ENCODE assay signal across 8 mouse cellular contexts in the genomic region with DNA sequence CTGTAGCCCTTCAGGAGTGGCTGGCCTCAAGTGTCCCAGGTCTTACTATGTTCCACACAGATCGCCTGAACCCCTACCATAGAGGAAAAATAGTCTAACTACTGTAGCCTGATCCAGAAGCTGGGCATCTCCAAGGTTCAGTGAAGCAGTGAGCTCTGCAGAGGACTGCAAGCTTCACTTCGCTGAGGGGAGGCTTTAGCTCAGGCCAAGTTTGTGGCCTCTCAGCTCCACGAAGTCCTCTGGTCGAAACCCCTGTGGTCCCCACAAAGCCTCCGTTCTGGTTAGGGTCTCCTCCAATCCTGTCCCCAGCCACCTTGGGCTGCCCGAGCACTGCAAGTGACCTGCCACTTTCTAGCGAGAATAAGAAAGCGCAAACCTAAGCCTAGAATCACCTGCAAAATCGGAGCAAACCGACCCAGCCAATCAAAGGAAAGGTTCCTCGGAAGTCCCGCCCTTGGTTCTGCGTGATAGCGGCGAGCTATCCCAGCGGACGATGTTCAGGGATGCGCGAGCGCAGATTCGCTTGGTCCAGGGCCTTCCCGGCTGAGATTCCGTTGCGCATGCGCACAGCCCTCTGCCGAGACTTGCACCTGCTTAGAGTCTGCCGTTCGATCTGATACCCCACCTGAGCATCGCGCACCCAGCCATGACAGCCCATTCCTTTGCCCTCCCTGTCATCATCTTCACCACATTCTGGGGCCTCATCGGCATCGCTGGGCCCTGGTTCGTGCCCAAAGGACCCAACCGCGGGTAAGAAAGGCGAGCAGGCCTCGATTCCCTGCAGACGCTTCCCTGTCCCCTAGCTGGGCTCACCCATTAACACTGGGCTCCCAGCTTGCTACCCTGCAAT. TPM values are rescaled to one million over a fixed set of nuclear protein-coding genes. Genes with fewer than 3 reads are reported as not detected.
DNase-seq lines count a peak whose midpoint lies in the region; ATAC-seq lines count a peak whose summit lies in the region.

Gene Atp6v0e2 (plus strand): TSS at position 511 of the 850 bp plus-strand sequence.

- no peaks in the 10 kb centered on the region for H3K27me3 ChIP-seq in embryonic facial prominence, embryonic 11.5 days (ENCODE audit: control insufficient read depth, insufficient read depth, low read length)
- no peaks in the 10 kb centered on the region for H3K27me3 ChIP-seq in midbrain, embryonic 10.5 days (ENCODE audit: low read depth, poor library complexity, severe bottlenecking)

- WGBS in embryonic facial prominence, embryonic 11.5 days: 4% methylated on average over 38 of the region's 38 CpGs
- 4% methylated on average over 38 of the region's 38 CpGs for WGBS in midbrain, embryonic 10.5 days

- no peaks in the 10 kb centered on the region for H3K9me3 ChIP-seq in embryonic facial prominence, embryonic 11.5 days (replicated peaks; ENCODE audit: control insufficient read depth, low read length)
- H3K9me3 ChIP-seq in midbrain, embryonic 10.5 days (replicated peaks): no peaks in the 10 kb centered on the region

- H3K4me3 ChIP-seq in embryonic facial prominence, embryonic 11.5 days (ENCODE audit: low read depth, low read length): peak within 1 kb of the TSS; percentile 37
- peak within 1 kb of the TSS; percentile 58 for H3K4me3 ChIP-seq in midbrain, embryonic 10.5 days

- peak; percentile 80 for ATAC-seq in embryonic facial prominence, embryonic 11.5 days (replicated peaks; ENCODE audit: insufficient number of reproducible peaks, low FRiP score, low TSS enrichment, low read depth)
- no peak for ATAC-seq in erythroid progenitor cell, adult 5-6 weeks (replicated peaks; ENCODE audit: low FRiP score, poor library complexity, severe bottlenecking)

- no peaks in the 10 kb centered on the region for H3K36me3 ChIP-seq in embryonic facial prominence, embryonic 11.5 days (replicated peaks; ENCODE audit: control insufficient read depth, insufficient read depth, low read depth, low read length)
- peaks cover 31% of the 10 kb centered on the region for H3K36me3 ChIP-seq in midbrain, embryonic 10.5 days

- H3K4me2 ChIP-seq in embryonic facial prominence, embryonic 11.5 days (ENCODE audit: low read depth, low read length): peak within 1 kb of the TSS; percentile 68

- peaks cover 3% of the 10 kb centered on the region; the same call in 1 of the 2 replicates for H3K4me1 ChIP-seq in embryonic facial prominence, embryonic 11.5 days (ENCODE audit: control insufficient read depth, insufficient read depth, low read length)
- peaks cover 26% of the 10 kb centered on the region for H3K4me1 ChIP-seq in midbrain, embryonic 10.5 days

- H3K9ac ChIP-seq in embryonic facial prominence, embryonic 11.5 days (replicated peaks; ENCODE audit: low read length): peak within 1 kb of the TSS; percentile 55

- intact Hi-C loops in left cerebral cortex, postnatal 14 days (cut with DNase I): loop anchor here (2.0 to 5.0 kb wide), 3 partner anchors 93 to 360 kb away; partner anchors contain the start of genes Krba1 and Zfp467

- no peak within 1 kb of the TSS for H3K27ac ChIP-seq in embryonic facial prominence, embryonic 11.5 days (replicated peaks; ENCODE audit: low read depth, low read length)
- H3K27ac ChIP-seq in midbrain, embryonic 10.5 days (replicated peaks): peak within 1 kb of the TSS; percentile 88

- peak; percentile 88 to 93 for DNase-seq in adrenal gland, postnatal 36 days
- DNase-seq in embryonic facial prominence, embryonic 11.5 days (ENCODE audit: low spot score): peak; percentile 91
- DNase-seq in heart, adult 18-20 months: peak; percentile 85 to 88
- peak; percentile 79 for DNase-seq in kidney, adult 11 months
- DNase-seq in left cerebral cortex, postnatal 14 days (ENCODE audit: low spot score in 2 of 2): peak; percentile 93 to 94
- DNase-seq in midbrain, embryonic 10.5 days (ENCODE audit: low spot score): peak; percentile 92
- DNase-seq in skeletal muscle tissue, adult 2 months (ENCODE audit: low read depth, low spot score): peak; percentile 96

RNA-seq across cellular contexts. Expression of gene Atp6v0e2, which starts in this region (rescaled TPM):
- 10 to 100 TPM; 61.8 to 63.3 TPM for total RNA-seq in adrenal gland, postnatal 36 days (2021)
- polyA plus RNA-seq in embryonic facial prominence, embryonic 11.5 days (2014; fragmentation: Nextera tagmentation; extraction: Ambion mirVana): 18.9 and 22.3 TPM in 2 replicates
- 10 to 100 TPM; 19.8 to 21.4 TPM for total RNA-seq in heart, adult 18-20 months (2021)
- total RNA-seq in left cerebral cortex, postnatal 14 days (2021): 100 to 1,000 TPM; 520 to 530 TPM
- 59.0 and 71.9 TPM in 2 replicates for polyA plus RNA-seq in midbrain, embryonic 10.5 days (2016; fragmentation: Nextera tagmentation; extraction: Ambion mirVana)
- not detected in 2 replicates for total RNA-seq in erythroid progenitor cell, adult 5-6 weeks (2015; ENCODE audit: low replicate concordance)
- not detected in 2 replicates for total RNA-seq in erythroid progenitor cell, adult 5-6 weeks (2017; ENCODE audit: low replicate concordance)

Comparison
In these comparisons a context has a peak if more than half of its experiments do, and no peak if none do; other contexts are left out.
1. RNA of gene Atp6v0e2 (total RNA-seq): 520 to 530 TPM in left cerebral cortex, postnatal 14 days, 61.8 to 63.3 TPM in adrenal gland, postnatal 36 days and 19.8 to 21.4 TPM in heart, adult 18-20 months; not detected in erythroid progenitor cell, adult 5-6 weeks; every median in the first group is over 10 times any median in the second.
2. RNA of gene Atp6v0e2 (total RNA-seq): 520 to 530 TPM in left cerebral cortex, postnatal 14 days; 61.8 to 63.3 TPM in adrenal gland, postnatal 36 days and 19.8 to 21.4 TPM in heart, adult 18-20 months; every median in the first group is over 4 times any median in the second.
3. Peak in every context shown above with its lines, with median percentiles within 50 percentile points of each other: DNase-seq.